Mouse (Mus musculus) gastrocnemius, adult 2 months (tissue): ENCODE data around the gene Cep295. TPM values are rescaled to one million over a fixed set of nuclear protein-coding genes. Genes with fewer than 3 reads are reported as not detected.

Source experiments
- DNase-seq: peaks from one replicate; pipeline ENCODE4 v3.0.0; 2022
- H3K27ac ChIP-seq: fragments of 200-600 bp; 2 replicates; pipeline ENCODE4 v1.8.1; 2022; ENCODE audit warnings: mild to moderate bottlenecking
- H3K4me3 ChIP-seq: fragments of 200-600 bp; 2 replicates; pipeline ENCODE4 v1.8.1; 2022; ENCODE audit warnings: mild to moderate bottlenecking, moderate library complexity
- CTCF ChIP-seq: fragments of 200-600 bp; IDR thresholded peaks from 2 replicates; pipeline ENCODE4 v1.8.1; 2022; ENCODE audit warnings: antibody characterized with exemption, mild to moderate bottlenecking, moderate library complexity
- intact Hi-C: fragments of 180-260 bp; cut with DNase I; formaldehyde crosslinking; loops from one replicate; pipeline ENCODE4 v1.15.1; 2025
- long read RNA-seq, 2 experiments: library from polyadenylated mRNA; stranded (forward); transcript quantifications; one replicate each; pipeline ENCODE4 v2.0.0; 2021
- total RNA-seq, 2 experiments: library from RNA; stranded (reverse); gene quantifications; 2 replicates each; pipeline ENCODE4 v1.2.3; 2021

Gene Cep295
- 1 to 10 TPM; 5.1 to 5.9 TPM for total RNA-seq
- long read RNA-seq, experiment 1, partial matches to known transcripts: 0 of 5 reads
- long read RNA-seq, experiment 1, other reads (novel, unspliced or antisense): 5 of 5 reads
- long read RNA-seq, experiment 2, partial matches to known transcripts: 0 of 2 reads
- long read RNA-seq, experiment 2, other reads (novel, unspliced or antisense): 2 of 2 reads

DNA sequence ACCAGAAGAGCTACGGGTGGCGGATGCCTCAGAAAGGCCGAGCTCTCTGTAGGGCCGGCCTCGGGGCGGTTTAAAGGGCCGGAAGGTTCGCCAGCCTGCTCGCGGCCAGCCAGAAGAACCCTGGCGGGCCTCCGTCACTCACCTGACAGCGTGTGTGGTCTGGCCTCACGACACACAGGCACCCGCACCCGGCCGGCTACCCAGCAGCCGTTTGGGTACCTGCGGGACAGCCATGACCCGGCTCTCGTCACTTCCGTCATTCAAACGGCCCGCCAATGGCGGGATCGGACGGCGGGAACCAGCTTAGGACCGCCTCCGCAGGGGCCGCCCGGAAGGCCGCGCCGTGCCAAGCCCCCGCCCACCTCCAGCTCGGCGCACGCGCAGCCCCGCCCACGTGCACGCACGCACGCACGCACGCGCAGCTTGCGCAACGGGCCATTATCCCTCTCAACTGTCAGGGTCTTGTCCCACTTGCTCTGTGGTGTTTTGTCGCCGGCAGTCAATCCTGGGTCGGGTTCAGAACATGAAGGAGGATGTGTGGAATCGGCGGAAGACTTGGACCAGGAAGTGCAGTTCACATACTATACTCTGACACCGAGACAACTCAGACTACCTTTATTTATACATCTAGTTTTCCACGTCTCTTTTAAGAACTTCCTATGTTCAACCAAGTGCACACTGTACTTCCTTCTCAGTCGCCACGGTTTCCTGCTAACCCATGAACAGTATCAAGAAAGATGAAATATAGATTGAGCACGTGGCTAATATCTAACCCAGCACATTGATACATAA is at the start of gene Cep295:
Gene Cep295, minus strand, starts transcription at position 305 of the 792 bp plus-strand sequence.
- no peak for TF ChIP-seq CTCF
- peak within 1 kb of the TSS; percentile 87 for H3K27ac ChIP-seq
- DNase-seq: peak; percentile 98
- H3K4me3 ChIP-seq: peak within 1 kb of the TSS; percentile 74
- intact Hi-C loops: loop anchor here (5.0 kb wide), 2 partner anchors 50 to 135 kb away; partner anchors contain the start of genes 4931406C07Rik, Smco4 and Taf1d

DNA sequence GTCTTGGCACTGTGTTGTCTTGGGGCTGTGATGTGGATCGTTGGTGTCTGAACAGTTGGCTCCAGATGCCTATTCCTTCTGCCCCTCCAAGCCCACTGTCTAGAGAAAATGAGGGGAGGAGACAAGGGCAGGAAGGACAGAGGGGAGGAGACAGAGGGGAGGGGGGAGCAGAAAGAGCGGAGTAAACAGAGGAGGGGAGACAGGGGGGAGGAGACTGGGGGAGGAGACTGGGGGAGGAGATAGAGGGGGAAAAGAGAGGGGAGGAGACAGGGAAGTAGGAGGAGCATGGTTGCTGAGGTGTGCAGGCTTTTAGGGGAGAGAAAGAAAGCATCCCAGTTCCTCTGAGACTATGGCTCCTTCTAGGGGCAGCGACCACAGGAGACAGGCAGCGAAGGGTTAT is 40.0 kb upstream of the Cep295 start:
- Histone ChIP-seq H3K4me3 (no peak overlapping the region), H3K27ac (no peak overlapping the region)
- intact Hi-C loops: no loop called here
- no peak for TF ChIP-seq CTCF
- no peak for DNase-seq

- no peak for TF ChIP-seq CTCF
- no peak overlapping the region for H3K27ac ChIP-seq
- no peak for DNase-seq
- intact Hi-C loops: no loop called here
- no peak overlapping the region for H3K4me3 ChIP-seq
Observed at GRCm38 (mm10) chr9:15395353-15395942, 37.9 kb upstream of the Cep295 start.

GRCm38 (mm10) chr9:15387075-15387643 is 29.6 kb upstream of the Cep295 start:
- no peak for DNase-seq
- intact Hi-C loops: no loop called here
- no peak for TF ChIP-seq CTCF
- Histone ChIP-seq H3K27ac (no peak overlapping the region), H3K4me3 (no peak overlapping the region)

DNA sequence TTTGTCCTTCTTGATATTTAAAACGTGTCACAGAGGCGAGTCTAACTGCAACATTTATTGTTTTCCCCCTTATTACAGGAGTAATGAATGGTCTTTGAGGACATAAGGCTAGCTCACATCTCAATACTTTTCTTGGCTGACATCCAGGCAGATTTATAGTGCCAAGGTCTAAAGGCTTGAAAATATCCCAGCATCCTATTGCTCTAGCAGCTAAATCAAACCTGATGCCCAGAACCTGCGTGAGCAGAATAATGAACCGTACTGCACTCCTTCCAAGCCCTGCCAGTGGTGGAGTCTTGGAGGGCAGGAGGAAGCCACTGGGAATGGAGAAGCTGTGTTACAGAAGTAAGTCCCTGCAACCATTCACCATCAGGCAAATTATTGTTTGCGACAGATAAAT is 26.7 kb upstream of the Cep295 start:
- intact Hi-C loops: no loop called here
- no peak overlapping the region for H3K4me3 ChIP-seq
- no peak for DNase-seq
- TF ChIP-seq CTCF: no peak
- no peak overlapping the region for H3K27ac ChIP-seq

DNA sequence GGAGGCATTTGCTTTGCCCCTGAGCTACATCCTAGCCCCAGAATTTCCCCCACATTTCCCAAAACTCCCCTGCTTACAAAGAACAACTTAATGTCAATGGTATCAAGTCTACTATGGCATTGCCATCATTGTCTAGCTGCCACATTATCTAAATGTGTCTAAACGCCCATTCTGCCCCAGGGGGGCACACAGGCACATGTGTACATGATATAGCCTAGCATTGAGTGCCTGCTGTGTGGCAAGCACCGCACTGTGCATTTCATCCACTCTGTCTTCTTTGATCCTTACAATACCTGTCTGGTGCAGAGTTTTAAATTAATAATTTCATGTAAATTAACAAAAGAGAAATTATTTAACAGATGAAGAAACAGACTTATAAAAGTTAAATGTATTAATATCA is 8.7 kb upstream of the Cep295 start:
- TF ChIP-seq CTCF: no peak
- Histone ChIP-seq H3K4me3 (no peak overlapping the region), H3K27ac (no peak overlapping the region)
- intact Hi-C loops: no loop called here
- DNase-seq: no peak

- Histone ChIP-seq H3K4me3 (no peak overlapping the region), H3K27ac (no peak overlapping the region)
- no peak for DNase-seq
- intact Hi-C loops: loop anchor here (1.0 kb wide), 1 partner anchor 316 kb away; no protein-coding TSS in a partner anchor
- TF ChIP-seq CTCF: peak; percentile 48
Observed at GRCm38 (mm10) chr9:15365856-15366255, 8.3 kb upstream of the Cep295 start.

GRCm38 (mm10) chr9:15364843-15365242 is 7.3 kb upstream of the Cep295 start:
- DNase-seq: no peak
- intact Hi-C loops: loop anchor here (1.0 kb wide), 1 partner anchor 317 kb away; no protein-coding TSS in a partner anchor
- TF ChIP-seq CTCF: no peak
- H3K4me3 ChIP-seq: no peak overlapping the region
- no peak overlapping the region for H3K27ac ChIP-seq

DNA sequence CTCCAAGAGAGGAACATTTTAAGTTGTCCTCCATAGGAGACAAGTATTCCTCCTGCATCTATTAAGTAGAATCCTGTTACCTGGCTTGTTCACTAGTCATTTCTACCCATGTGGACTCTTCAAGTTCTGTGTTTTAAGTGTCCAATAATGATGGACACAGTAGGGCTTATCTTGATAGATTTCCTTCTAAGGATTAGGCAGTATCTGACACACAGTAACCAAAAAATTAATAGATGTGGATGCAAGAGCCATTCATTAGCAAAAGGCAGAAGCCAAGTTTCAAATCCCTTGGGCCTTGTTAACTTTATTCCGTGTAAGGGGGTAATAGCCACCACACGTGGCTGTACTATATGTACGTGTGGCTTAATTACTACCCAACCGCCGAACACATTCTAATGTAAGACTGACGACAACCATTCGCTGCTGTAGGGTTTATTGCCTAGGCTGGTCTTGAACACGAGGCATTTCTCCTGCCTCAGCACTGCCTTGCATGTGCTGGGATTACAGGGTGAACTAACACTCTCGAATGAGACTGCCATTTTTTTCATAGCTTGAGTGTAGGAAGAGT is 588 bp downstream of the Cep295 start:
- Histone ChIP-seq H3K4me3 (peak overlapping the region; percentile 74), H3K27ac (peak overlapping the region; percentile 87)
- no peak for TF ChIP-seq CTCF
- no peak for DNase-seq
- intact Hi-C loops: loop anchor here (5.0 kb wide), 2 partner anchors 50 to 135 kb away; partner anchors contain the start of genes 4931406C07Rik, Smco4 and Taf1d

- Histone ChIP-seq H3K27ac (no peak overlapping the region), H3K4me3 (no peak overlapping the region)
- TF ChIP-seq CTCF: no peak
- no peak for DNase-seq
- intact Hi-C loops: no loop called here
Observed at GRCm38 (mm10) chr9:15349925-15350324, 7.7 kb downstream of the Cep295 start.

DNA sequence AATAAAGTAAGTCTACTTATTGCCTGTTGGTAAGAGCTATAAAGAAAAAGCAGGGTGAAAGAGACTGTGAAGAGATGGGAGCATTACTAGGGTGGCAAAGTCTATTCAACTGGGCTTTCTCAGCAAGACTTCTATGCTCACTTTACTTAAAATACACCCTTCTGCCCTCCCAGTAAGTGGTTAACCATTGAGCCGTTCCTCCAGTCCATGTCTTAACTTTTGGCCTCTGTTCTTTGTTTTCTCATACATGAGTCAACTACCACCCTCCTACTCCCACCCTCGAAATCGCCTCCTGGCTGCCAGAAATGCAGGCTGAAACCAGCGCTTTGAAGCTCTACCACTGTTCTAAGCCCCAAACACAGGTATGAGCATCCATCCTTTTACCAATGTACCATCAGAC is 19.8 kb downstream of the Cep295 start:
- TF ChIP-seq CTCF: no peak
- intact Hi-C loops: no loop called here
- Histone ChIP-seq H3K4me3 (no peak overlapping the region), H3K27ac (no peak overlapping the region)
- no peak for DNase-seq

DNA sequence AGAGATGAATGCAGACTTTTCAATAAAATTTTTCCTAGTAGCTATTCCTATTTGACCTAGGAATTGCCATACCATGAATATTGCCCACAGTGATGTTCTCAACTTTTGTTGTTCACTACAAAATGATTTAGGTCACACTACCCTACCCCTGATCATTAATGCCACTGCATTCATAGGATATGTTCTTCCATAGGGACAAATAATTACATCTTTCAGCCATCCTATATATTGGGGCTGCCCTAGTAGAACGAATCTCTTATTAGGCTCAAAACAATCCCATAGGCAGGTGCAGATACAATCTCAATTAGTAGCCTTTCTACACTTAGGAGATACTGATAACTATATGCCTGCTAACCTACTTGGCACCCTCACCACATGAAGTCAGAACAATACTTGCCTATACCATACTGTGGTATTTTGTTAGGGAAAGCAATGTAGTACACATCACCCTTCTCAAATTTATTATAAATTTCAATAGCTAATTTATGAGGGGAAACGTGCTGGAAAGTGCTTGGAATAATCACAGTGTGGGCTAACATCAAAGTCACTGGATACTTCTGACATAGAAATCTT is 39.3 kb downstream of the Cep295 start:
- no peak for DNase-seq
- Histone ChIP-seq H3K4me3 (no peak overlapping the region), H3K27ac (no peak overlapping the region)
- intact Hi-C loops: no loop called here
- no peak for TF ChIP-seq CTCF
